Mouse (Mus musculus) heart, postnatal 25 days (tissue): ENCODE measurements around the gene Lamc1. TPM values are rescaled to one million over a fixed set of nuclear protein-coding genes. Genes with fewer than 3 reads are reported as not detected.
A peak's percentile ranks its signal among the peaks of the same experiment; 100 is the strongest.

Experiments used
- DNase-seq: peaks from one replicate; pipeline ENCODE4 v3.0.0; 2022; ENCODE audit warnings: low spot score
- intact Hi-C: fragments of 180-260 bp; cut with DNase I; formaldehyde crosslinking; loops from one replicate; pipeline ENCODE4 v1.15.1; 2025
- total RNA-seq, 2 experiments: library from RNA; stranded (reverse); gene quantifications; 2 replicates each; pipeline ENCODE4 v1.2.3; 2021

Lamc1 gene
- total RNA-seq, 2 experiments from 2014 or later, result 173 to 205 TPM

DNA sequence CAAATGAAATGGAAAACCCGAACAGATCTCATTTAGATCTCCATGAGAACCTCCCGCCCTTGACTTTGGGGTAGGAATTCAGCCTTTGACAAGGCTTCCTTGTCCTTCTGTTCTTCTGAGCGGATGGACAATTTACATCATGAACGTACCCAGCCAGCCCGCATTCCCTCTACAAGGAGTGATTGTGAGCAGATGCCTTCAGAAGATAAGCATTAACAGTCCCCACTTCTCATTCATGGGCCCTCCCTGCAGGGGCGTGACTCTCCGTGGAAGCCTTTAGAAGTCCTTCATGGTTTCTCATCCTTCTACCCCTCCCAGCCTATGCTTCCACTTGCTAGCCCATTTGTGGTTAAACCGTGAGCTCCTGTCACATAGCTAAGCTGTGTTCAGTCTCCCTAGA is 58.9 kb downstream of the Lamc1 start:
- intact Hi-C loops, result no loop called here

DNA sequence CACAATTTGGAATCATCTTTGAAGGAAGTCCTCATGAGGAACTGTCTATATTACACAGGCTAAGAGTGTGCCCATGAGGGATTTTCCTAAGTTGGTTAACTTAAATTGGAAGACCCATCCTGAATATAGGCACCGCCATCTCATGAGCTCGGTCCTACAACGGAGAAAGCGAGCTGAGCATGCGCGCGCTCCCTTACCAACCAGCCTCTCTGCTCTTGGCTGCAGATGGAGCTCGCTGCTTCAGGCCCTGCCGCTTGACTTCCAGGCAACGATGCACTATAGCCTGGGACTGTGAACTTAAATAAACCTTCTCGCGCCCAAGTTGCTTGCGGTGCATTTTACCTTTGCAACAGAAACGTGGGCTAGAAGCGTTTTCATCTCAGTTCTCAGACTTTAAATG is 61.8 kb downstream of the Lamc1 start:
- no peak for DNase-seq
- intact Hi-C loops, result no loop called here

More for the DNA sequence above, 58.9 kb downstream of the Lamc1 start:
- no peak for DNase-seq

DNA sequence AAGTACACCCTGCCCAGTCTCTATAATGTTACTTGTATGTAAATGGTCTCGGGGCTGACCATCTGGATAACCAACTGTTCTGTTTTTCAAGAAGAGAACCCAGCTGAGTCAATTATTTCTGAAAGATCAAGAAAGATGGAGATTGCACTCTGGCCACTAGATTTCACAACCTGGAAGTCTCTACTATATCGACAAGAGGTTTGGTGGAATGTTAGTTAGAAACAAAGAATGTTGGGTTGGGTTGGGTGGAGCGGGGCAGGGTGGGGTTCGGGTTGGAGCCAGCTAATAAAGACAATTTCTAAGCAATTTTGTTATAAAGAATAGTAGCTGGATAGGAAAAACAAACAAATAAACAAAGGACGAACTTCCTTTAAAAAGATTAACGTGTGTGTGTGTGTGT is 62.9 kb downstream of the Lamc1 start:
- intact Hi-C loops, result no loop called here
- no peak for DNase-seq

DNA sequence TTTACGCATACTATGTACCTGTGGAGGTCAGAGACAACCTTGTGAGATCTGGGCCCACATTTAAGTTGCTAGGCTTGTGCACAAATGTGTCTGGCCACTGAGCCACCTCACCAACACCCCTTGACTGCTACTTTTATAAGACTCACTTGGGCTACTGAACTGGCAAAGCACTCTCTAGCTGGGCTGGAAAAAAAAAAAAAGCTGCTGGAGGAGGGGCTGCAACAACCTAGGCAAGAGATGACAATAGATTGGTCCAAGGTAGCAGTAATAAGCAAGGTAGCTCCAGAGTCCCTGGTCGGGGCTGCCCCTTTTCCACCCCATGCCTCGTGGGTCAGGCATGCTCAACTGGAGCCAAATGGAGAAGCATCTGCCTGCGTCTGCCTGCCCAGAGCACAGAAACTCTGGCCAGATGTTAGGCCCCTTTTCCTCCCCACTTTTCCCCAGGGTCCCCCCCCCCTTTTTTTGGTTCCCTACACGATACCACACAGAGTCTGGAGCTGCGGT is 63.7 kb downstream of the Lamc1 start:
- no peak for DNase-seq
- intact Hi-C loops, result no loop called here

DNA sequence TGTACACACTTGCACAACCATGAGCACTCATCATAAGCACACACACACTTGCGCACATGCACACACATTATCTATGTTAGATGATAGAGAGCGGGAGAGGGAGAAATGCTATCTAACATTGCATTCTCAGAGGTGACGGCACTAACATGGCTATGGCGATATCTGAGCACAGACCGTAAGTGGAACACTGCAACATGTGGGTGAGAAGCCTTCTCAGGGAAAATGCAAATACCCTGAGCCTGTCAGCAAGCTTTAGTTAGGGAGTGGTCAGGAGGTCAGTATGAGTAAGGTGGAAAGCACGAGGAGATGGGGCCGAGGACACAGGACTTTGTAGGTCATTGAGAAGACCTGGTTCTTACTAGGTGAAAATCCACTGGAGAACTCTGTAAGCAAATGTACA is 64.3 kb downstream of the Lamc1 start:
- no peak for DNase-seq
- intact Hi-C loops, result no loop called here

DNA sequence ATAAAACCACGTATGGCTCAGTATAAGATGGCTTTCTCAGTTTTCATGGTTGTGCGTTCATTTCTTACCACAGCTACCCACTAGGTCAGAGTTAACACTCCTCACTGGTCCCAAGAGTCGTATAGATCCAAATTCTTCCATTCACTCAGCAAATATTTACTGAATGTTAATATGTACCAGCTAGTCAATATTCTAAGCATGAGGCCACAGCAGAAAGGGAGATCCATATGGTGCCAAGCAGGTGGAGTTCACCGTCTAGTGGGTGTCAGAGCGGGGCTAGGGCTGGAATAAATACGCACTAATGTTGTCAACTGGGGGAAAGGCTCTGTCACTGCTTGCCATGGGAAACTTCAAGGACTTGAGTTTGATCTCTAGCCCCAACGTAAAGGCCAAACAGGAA is 64.9 kb downstream of the Lamc1 start:
- DNase-seq, result no peak
- intact Hi-C loops, result no loop called here

DNA sequence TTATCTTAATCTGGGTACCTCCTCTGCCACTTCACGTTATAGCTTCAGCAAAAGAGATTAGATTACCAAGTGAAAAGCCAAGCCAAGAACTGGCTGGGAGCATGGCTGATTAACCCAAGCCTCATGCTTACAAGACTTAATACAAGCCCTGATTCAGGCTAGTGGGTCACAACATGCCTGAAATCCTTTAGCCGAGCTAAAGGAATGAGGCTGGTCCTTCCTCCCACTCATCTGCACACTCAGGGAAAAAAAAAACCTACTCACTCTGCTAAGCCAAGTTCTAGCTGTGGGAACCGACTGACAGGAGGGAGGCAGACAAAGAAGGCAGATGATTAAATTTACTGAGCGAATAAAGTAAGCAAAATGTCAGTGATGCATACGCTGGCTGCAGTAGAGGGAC is 65.7 kb downstream of the Lamc1 start:
- DNase-seq, result no peak
- intact Hi-C loops, result no loop called here

DNA sequence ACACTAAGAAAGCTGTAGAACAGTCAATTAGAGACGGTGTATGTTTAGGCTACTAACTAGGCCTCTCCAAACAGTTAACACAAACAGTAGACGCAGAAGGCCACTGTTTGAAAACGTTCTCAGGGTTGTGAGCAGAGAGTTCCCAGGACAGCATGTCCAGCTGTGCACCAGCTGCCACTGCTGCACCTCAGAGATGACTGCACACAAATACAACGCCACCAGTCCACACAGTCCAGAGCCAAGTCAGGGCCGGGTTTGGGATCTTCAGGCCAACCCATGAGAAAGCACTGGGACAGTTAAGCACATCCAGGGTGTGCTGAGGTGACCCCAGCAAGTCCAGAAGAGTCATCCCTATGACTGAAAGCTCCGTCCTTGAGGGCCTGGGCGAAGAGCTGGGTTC is 67.0 kb downstream of the Lamc1 start:
- intact Hi-C loops, result no loop called here
- DNase-seq, result peak; percentile 53

DNA sequence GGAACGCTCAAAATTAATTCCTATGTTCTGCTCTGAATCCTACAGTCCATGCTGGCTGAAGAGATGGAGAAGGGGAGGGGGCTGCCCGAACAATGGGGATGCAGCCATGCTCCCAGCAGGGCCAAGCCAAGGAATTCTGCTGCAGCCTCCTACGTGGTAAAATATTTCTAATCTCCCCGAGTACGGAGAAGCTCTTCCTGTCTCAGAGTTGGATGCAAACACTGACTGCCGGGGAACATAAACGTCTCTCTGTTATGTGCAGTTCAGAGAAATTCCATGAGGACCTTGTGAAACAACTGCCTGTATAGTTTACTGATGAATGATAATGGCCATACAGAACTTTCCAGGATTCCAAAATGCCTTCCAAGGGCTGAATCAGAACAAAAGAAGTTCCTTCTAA is 67.5 kb downstream of the Lamc1 start:
- DNase-seq, result no peak
- intact Hi-C loops, result no loop called here

DNA sequence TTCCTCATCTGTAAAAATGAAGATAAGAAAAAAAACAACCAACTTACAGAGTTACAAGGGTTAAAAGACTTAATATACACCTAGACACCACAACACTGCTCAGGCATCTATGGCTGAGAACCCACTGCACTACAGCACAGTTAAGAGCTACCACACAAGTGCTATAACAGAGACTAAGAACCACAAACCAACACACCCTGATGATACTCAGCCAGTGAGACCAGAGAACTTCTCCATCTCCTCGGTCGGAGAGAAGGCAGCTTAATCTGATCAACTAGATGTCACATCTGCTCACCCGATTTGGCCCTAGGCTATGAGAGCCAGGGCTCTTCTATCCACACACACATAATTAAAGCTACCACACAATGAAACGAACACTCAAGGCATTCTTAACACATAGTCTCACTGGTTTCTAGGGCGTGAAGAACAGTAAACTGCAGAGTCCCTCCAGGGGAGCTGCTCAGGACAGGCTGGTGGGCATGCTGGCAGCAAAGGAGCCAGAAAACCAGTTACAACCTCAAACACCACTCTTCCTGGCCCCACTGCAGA is 72.8 kb downstream of the Lamc1 start:
- intact Hi-C loops, result loop anchor here (5.0 kb wide), 2 partner anchors 72 to 127 kb away; partner anchors contain the start of gene Lamc1
- DNase-seq, result no peak

DNA sequence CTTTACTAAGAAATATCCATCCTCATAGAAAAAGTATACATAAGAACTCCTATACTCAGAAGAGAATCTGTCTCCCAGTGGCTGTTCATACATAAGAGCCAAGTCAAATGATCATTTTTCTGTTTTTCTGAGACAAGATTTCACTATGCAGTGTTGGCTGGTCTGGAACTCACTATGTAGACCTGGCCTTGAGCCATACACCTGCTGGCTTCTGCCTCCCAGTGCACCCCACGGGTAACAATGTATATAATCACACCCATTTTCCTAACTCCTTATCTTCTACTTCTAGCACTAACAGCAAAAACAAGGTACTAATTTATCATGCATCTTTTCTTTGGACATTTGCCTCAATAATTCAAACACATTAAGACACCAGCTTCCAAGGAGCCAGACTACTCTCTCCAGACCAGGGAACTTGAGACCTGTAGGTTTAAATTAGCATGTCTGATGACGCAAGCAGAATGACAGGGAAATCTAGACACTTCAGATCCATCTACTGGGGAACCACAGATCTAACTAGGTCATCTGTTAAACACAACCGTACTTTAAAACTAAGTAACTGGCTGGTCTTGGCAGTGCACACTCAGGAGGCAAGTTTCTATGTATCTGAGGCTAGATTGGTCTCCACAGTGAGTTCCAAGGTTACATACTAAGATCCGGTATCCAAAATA is 79.9 kb downstream of the Lamc1 start:
- no peak for DNase-seq
- intact Hi-C loops, result no loop called here

DNA sequence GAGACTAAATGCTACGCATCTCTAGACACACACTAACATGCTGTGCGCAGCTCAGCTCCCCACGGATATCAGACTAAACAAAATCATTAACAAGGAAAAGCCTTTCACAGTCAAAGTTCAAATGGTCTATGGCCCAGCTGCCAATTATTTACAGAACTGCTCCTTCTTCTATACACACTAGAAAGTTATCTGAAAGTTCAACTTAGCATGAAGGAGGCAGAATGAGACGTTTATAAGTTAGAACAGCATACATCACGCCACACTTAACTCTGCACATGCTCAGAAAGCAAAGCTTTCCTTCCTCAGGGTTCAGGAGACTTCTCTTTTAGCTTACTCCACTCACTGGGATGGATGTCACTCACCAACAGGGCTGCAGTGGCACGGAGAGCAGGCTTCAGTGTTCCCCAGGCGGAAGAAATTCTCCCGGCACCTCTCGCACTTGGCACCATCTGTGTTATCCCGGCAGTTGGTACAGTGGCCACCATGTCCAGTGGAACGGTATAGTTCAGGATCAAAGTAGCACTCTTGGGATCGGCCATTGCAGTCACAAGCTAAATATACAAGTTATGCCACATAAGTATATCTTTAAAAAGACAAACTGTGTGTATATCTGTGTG is 80.9 kb downstream of the Lamc1 start:
- DNase-seq, result no peak
- intact Hi-C loops, result no loop called here

DNA sequence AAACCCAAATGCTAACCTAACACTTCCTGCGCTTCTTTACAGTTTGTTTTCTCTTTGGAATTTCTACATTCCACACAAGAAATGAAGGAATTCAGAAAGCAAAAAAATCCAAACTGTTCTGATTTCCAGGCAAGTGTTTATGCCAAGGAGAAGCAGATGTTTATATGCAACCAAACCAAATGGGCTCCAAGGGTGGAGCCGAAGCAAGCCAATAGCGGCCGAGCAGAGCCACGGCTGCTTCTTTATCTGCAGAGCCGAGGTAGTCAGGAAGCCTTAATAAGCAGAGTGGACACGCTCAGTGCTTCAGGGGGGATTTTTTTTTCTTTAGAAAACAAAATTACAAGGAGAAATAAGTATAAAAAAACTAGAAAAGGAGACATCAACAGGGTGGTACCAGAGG is 91.2 kb downstream of the Lamc1 start:
- intact Hi-C loops, result loop anchor here (5.0 kb wide), 1 partner anchor 86 kb away; no protein-coding TSS in a partner anchor
- DNase-seq, result no peak

DNA sequence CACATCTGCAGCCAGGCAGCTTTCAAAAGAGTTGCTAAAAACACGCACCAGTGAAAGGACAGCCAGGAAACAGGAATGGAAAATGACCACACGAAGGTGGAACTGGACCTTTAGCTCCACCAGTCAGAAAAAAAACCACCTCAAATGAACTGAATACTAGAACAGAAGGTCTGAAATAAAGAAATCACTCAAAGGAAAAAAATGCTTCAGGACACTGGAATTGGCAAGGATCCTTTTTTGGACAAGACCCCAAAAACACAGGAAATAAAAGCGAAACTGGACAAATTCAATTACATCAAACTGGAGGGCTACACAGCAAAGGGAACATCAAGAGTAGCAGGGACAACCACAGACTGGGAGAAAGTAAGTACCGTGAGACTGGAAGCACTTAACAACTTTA is 97.0 kb downstream of the Lamc1 start:
- intact Hi-C loops, result no loop called here
- DNase-seq, result no peak

DNA sequence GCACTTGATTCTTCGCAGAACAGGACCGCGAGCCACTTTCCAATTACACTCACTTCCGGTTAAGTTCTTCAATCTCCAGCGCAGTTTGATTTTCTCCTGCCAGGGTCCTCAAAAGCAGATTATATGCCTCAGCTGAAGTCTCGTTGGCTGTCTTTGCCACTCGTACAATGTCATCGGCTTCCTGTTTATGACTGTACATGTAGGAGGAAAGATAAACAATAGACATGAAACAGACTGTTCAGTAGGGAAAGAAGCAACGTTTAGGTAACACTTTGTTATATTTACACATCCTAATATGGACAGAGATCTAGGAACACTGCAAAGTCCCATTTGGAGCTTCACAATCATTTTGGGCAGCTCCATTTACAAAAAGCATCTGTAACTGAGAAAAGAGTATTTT is 100.9 kb downstream of the Lamc1 start:
- intact Hi-C loops, result no loop called here
- no peak for DNase-seq

DNA sequence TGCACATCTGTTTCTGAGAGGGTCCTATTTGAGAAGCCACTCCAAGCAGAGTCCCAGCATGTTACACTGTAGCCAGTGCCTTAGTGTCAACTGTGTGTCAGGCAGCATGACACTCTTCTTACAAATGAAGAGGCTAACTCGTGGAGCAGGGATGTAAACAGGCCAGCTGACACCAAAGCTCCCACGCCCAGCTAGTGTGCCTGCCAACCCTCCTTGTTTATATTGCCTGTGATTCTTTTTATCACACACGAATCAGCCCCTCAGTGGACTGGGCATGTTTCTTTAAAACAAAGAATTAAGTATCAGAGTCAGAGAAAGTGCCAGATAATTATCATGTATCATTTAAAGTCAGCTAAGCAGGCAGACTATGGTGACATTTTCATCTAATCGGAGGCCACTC is 104.7 kb downstream of the Lamc1 start:
- DNase-seq, result no peak
- intact Hi-C loops, result loop anchor here (5.0 kb wide), 1 partner anchor 149 kb away; no protein-coding TSS in a partner anchor

DNA sequence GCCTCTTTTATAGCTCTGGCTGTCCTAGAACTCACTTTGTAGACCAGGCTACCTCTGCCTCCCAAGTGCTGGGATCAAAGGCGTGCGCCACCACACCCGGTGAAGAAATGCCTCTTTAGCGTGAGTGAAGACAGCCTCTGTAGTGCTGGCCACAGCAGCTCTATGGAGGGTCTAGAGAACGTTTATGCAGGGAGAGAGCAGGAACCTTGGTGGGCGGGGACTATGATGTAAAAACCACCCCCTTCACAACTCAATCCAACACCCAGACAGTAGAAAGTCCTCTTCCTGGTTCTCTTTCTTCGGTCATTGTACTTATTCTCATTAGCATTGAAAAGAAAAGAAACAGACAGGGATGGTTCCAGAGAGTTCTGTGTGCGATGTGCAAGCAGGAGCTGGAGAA is 105.5 kb downstream of the Lamc1 start:
- DNase-seq, result no peak
- intact Hi-C loops, result loop anchor here (5.0 kb wide), 1 partner anchor 150 kb away; no protein-coding TSS in a partner anchor

DNA sequence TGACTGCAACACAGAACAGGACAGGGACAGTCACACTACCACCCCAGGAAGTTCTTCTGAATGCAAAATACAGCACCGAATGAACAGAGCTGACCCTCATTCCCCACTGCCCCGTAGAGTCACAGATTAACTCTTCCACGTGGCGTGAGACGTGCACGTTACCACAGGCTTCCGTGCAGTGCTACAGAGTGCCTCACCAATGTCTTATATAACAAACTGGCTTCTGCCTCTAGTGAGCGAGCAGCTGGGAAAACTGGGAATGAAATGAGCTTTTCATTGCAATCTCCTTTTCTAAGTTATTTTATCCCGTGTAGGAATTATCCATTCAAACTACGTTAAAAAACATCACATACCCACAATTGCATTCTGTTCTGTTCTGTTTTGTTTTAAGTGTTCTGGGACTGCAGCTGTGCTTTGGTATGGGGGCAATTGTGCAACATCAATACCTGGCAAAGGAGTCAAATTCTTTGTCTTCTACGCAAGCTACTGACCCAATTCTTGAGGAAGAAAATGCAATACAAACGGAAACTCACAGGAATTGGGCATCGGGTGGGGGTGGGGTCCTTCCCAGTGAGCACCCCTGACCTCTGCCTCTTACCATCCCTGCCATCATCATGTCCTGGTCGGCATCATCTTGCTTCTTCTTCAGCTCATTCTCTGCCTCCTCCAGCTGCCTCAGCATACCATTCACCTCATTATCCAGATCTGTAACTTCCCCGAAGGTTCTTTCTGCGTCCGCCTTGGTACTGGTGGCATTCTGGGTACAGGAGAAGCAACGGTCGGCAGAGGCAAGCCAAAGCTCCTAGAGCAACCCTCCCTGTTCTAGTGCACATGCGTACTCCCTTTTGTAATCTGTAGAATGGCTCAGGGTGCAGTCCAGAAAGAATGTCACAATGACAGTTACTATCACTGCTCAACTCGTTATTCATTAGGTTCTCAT is 106.5 kb downstream of the Lamc1 start:
- no peak for DNase-seq
- intact Hi-C loops, result loop anchor here (5.0 kb wide), 1 partner anchor 151 kb away; no protein-coding TSS in a partner anchor

DNA sequence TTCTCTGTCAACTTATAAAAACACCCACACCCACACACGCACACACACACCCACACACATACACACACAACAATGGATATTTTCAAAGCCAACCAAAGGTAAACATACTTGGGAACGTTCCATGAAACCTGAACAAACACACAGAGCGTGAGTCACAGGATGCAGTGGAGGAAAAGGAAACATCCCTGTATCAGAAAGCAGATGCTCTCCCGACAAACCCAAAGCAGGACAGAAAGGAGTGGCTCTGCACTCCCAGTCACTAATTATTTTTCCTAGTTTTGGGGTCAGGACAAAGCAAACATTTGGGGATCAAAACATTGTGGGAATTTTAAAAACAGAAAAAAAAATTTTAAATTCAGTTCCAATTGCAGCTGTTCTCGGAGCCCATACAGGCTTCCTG is 108.3 kb downstream of the Lamc1 start:
- intact Hi-C loops, result loop anchor here (5.0 kb wide), 1 partner anchor 122 kb away; no protein-coding TSS in a partner anchor
- DNase-seq, result no peak

DNA sequence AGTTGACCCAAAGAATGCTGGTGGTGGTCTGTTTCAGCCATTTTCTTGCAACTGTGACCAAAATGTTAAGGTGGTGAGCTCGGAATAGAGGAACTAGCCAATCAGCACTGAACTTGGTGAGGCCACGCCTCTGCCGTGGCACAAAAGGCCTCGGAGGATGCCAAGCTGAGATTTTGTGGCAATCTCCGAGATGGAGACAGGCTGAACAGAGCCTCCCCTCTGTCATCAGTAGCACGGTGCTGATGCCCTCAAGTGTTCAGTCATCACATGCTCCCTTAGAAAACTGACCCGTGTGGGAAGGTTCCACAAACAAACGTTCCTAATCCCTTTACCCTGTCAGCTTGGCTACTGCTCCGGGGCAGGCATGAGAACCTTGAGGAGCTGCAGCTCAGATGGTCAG is 113.2 kb downstream of the Lamc1 start:
- no peak for DNase-seq
- intact Hi-C loops, result no loop called here
